Mouse (Mus musculus) splenic B cell, adult 2 months (primary cell): ENCODE measurements around the gene Olfr981.
"Not testable (repeated sequence)": the region's sequence is repeated elsewhere in the genome, so short reads cannot be mapped to it uniquely, and the experiment has no call there.

Source experiments
- DNase-seq: peaks from one replicate; pipeline ENCODE4 v3.0.0-alpha.2; 2011; ENCODE audit warnings: low read depth, low spot score
- H3K27me3 ChIP-seq: 2 replicates; pipeline ENCODE4 v1.6.1; 2012; ENCODE audit warnings: mild to moderate bottlenecking, low read length, moderate library complexity, mixed read lengths; ENCODE audit not compliant: control insufficient read depth, poor library complexity, insufficient read depth, severe bottlenecking
- H3K36me3 ChIP-seq: 2 replicates; pipeline ENCODE4 v1.6.1; 2012; ENCODE audit warnings: mild to moderate bottlenecking, low read length, moderate library complexity, mixed read lengths; ENCODE audit not compliant: control insufficient read depth, poor library complexity, insufficient read depth, severe bottlenecking

Gene Olfr981

GRCm38 (mm10) chr9:40021164-40021563 is at the start of gene Olfr981:
Gene Olfr981 (plus strand): TSS chr9:40021464.
- no peak for DNase-seq

GRCm38 (mm10) chr9:39976581-39977145 is 44.6 kb upstream of the Olfr981 start:
- H3K27me3 ChIP-seq, DNase-seq, H3K36me3 ChIP-seq: not testable (repeated sequence)

More at GRCm38 (mm10) chr9:40021164-40021563, at the start of gene Olfr981:
- H3K27me3 ChIP-seq: no peaks in the 10 kb centered on the region
- no peaks in the 10 kb centered on the region for H3K36me3 ChIP-seq

- H3K36me3 ChIP-seq: no peaks in the 10 kb centered on the region
These were observed 29.5 kb upstream of the Olfr981 start, which contains the start of gene Olfr978 for GRCm38 (mm10) chr9:39991813-39992212. Gene Olfr978 (plus strand): TSS chr9:39992113.

GRCm38 (mm10) chr9:40003365-40003764 is 17.9 kb upstream of the Olfr981 start, which contains the start of gene Olfr979:
Gene Olfr979 (minus strand): TSS chr9:40003465.
- no peaks in the 10 kb centered on the region for H3K27me3 ChIP-seq
- DNase-seq: no peak
- H3K36me3 ChIP-seq: no peaks in the 10 kb centered on the region

More at GRCm38 (mm10) chr9:39991813-39992212, 29.5 kb upstream of the Olfr981 start, which contains the start of gene Olfr978:
- no peak for DNase-seq
- no peaks in the 10 kb centered on the region for H3K27me3 ChIP-seq

- no peak for DNase-seq
- H3K27me3 ChIP-seq: no peaks in the 10 kb centered on the region
- H3K36me3 ChIP-seq: no peaks in the 10 kb centered on the region
These were observed 11.8 kb upstream of the Olfr981 start, which contains the start of gene Olfr980 for GRCm38 (mm10) chr9:40009482-40009881. Gene Olfr980 (minus strand): TSS chr9:40009582.

GRCm38 (mm10) chr9:40050138-40050537 is 28.9 kb downstream of the Olfr981 start:
- H3K36me3 ChIP-seq: no peaks in the 10 kb centered on the region
- DNase-seq: no peak

GRCm38 (mm10) chr9:40073529-40073928 is 52.3 kb downstream of the Olfr981 start, which contains the start of gene Olfr982:
Gene Olfr982 (plus strand): TSS chr9:40073829.
- no peaks in the 10 kb centered on the region for H3K36me3 ChIP-seq

More at GRCm38 (mm10) chr9:40050138-40050537, 28.9 kb downstream of the Olfr981 start:
- no peaks in the 10 kb centered on the region for H3K27me3 ChIP-seq

More at GRCm38 (mm10) chr9:40073529-40073928, 52.3 kb downstream of the Olfr981 start, which contains the start of gene Olfr982:
- no peak for DNase-seq
- no peaks in the 10 kb centered on the region for H3K27me3 ChIP-seq
